In the genomic region with DNA sequence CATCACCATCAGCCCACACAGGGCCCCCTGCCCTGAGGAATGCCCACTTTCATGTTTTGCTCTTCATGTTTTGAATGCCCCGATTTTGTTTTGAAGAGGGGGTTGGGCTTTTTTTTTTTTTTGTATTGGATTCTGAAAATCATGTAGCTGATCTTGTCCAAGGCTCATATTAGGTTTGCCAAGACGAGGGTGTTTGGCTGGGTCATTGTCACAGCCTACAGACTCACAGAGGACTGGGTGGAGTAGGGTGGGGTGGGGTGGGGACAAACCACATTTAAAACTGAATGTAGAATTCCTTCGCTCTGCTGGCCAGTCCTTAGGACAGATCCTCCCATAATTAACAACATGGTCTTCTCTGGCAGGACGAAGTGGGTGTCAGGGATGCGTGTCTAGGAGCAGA, we compare ENCODE assay signal across 15 mouse cellular contexts. TPM values are rescaled to one million over a fixed set of nuclear protein-coding genes. Genes with fewer than 3 reads are reported as not detected.
DNase-seq lines count a peak whose midpoint lies in the region; ATAC-seq and TF ChIP-seq lines count a peak whose summit lies in the region.
"Had no signal": no experiment of that assay in that cellular context is flagged by ENCODE, and none has a peak within 500 bp of the region (broad histone marks: within the 10 kb centered on the region; RNA-seq: fewer than 3 reads in every experiment).

No protein-coding gene starts in this region.

- 62% methylated on average over 5 of the region's 5 CpGs for WGBS in heart, embryonic 10.5 days
- 56% methylated on average over 5 of the region's 5 CpGs for WGBS in lung, embryonic 16.5 days
- 52% methylated on average over 5 of the region's 5 CpGs for WGBS in lung, adult 2 months
- 36% methylated on average over 5 of the region's 5 CpGs for WGBS in embryonic facial prominence, embryonic 15.5 days

- ATAC-seq in lung, embryonic 16.5 days (ENCODE audit: low read depth), result 0 out of 2 replicates have a peak, but pooled peaks have one; percentile 17
- 0 out of 2 replicates have a peak, but pooled peaks have one; percentile 17 for ATAC-seq in embryonic facial prominence, embryonic 15.5 days (ENCODE audit: insufficient number of reproducible peaks, low FRiP score, low TSS enrichment, low read depth)
- ATAC-seq in megakaryocyte-erythroid progenitor cell, adult 5-6 weeks (replicated peaks; ENCODE audit: low FRiP score, low TSS enrichment, poor library complexity, severe bottlenecking), result peak; percentile 56; the same call in 1 of the 2 replicates
- ATAC-seq: intestine, embryonic 15.5 days had no signal

- intact Hi-C loops in heart, postnatal 14 days (cut with DNase I), result no loop called here

- TF ChIP-seq POLR2A in lung, adult 2 months (IDR thresholded peaks at IDR 0.05; ENCODE audit: borderline replicate concordance, extremely low read depth, low read depth, low read length), result no peak

- no peak for DNase-seq in heart, embryonic 10.5 days (ENCODE audit: low spot score)
- DNase-seq in heart, postnatal 14 days, result no peak
- no peak for DNase-seq in lung, adult 2 months
- no peak for DNase-seq in urinary bladder, postnatal 4 days (ENCODE audit: low spot score in 2 of 2)
- DNase-seq in spleen, postnatal 4 days (ENCODE audit: low spot score in 2 of 2), result no peak
- DNase-seq: adrenal gland, postnatal 25 days; B cell, adult 2 months; kidney, postnatal 10 days; lung, adult 18-20 months; right cerebral cortex, postnatal 25 days had no signal

- peak overlapping the region; percentile 62 for H3K27ac ChIP-seq in heart, embryonic 10.5 days
- H3K27ac ChIP-seq in lung, embryonic 16.5 days (ENCODE audit: low read length), result no peak overlapping the region
- no peak overlapping the region for H3K27ac ChIP-seq in embryonic facial prominence, embryonic 15.5 days (replicated peaks)
- H3K27ac ChIP-seq: intestine, embryonic 15.5 days had no signal

- no peaks in the 10 kb centered on the region for H3K36me3 ChIP-seq in heart, embryonic 10.5 days
- no peaks in the 10 kb centered on the region for H3K36me3 ChIP-seq in lung, embryonic 16.5 days (ENCODE audit: control insufficient read depth, insufficient read depth, low read length)
- no peaks in the 10 kb centered on the region for H3K36me3 ChIP-seq in embryonic facial prominence, embryonic 15.5 days
- H3K36me3 ChIP-seq: intestine, embryonic 15.5 days had no signal

- H3K27me3 ChIP-seq in heart, embryonic 10.5 days (ENCODE audit: insufficient read depth, poor library complexity, severe bottlenecking), result peaks cover 7% of the 10 kb centered on the region
- H3K27me3 ChIP-seq in lung, embryonic 16.5 days (ENCODE audit: control insufficient read depth, insufficient read depth, low read depth, low read length), result no peaks in the 10 kb centered on the region
- no peaks in the 10 kb centered on the region for H3K27me3 ChIP-seq in embryonic facial prominence, embryonic 15.5 days
- H3K27me3 ChIP-seq: intestine, embryonic 15.5 days had no signal

- peak overlapping the region; percentile 0; the same call in 1 of the 2 replicates for H3K4me2 ChIP-seq in lung, embryonic 16.5 days (ENCODE audit: low read depth, low read length)
- H3K4me2 ChIP-seq in embryonic facial prominence, embryonic 15.5 days (replicated peaks), result no peak overlapping the region

- no peak for TF ChIP-seq CTCF in lung, adult 2 months (IDR thresholded peaks at IDR 0.05; ENCODE audit: insufficient read depth, low read length)

- no peak overlapping the region for H3K4me3 ChIP-seq in heart, embryonic 10.5 days
- no peak overlapping the region for H3K4me3 ChIP-seq in lung, embryonic 16.5 days (ENCODE audit: low read length)
- no peak overlapping the region for H3K4me3 ChIP-seq in lung, adult 2 months (replicated peaks; ENCODE audit: extremely low read depth, low read depth, low read length)
- H3K4me3 ChIP-seq in embryonic facial prominence, embryonic 15.5 days (replicated peaks), result no peak overlapping the region
- H3K4me3 ChIP-seq: intestine, embryonic 15.5 days had no signal

- no peak overlapping the region for H3K9ac ChIP-seq in lung, embryonic 16.5 days (ENCODE audit: low read length)
- H3K9ac ChIP-seq in embryonic facial prominence, embryonic 15.5 days, result no peak overlapping the region
- H3K9ac ChIP-seq: intestine, embryonic 15.5 days had no signal

- H3K4me1 ChIP-seq in heart, embryonic 10.5 days, result peaks cover 18% of the 10 kb centered on the region
- peaks cover 3% of the 10 kb centered on the region; the same call in 1 of the 2 replicates for H3K4me1 ChIP-seq in lung, embryonic 16.5 days (replicated peaks; ENCODE audit: control insufficient read depth, insufficient read depth, low read length)
- H3K4me1 ChIP-seq in lung, adult 2 months (ENCODE audit: control insufficient read depth, insufficient read depth, low read length), result no peaks in the 10 kb centered on the region
- H3K4me1 ChIP-seq in embryonic facial prominence, embryonic 15.5 days, result peaks cover 23% of the 10 kb centered on the region
- H3K4me1 ChIP-seq: intestine, embryonic 15.5 days had no signal

- H3K9me3 ChIP-seq in heart, embryonic 10.5 days, result no peaks in the 10 kb centered on the region
- H3K9me3 ChIP-seq in lung, embryonic 16.5 days (ENCODE audit: control insufficient read depth, low read length), result no peaks in the 10 kb centered on the region
- no peaks in the 10 kb centered on the region for H3K9me3 ChIP-seq in embryonic facial prominence, embryonic 15.5 days (replicated peaks)
- H3K9me3 ChIP-seq: intestine, embryonic 15.5 days had no signal

RNA-seq across cellular contexts. Expression of gene Fam180a, which starts 27.5 kb away (rescaled TPM):
- 0.08 and 0.20 TPM in 2 replicates for polyA plus RNA-seq in heart, embryonic 10.5 days (2016; fragmentation: Nextera tagmentation; extraction: Ambion mirVana)
- total RNA-seq in heart, postnatal 14 days (2021), result 1 to 10 TPM; 1.5 to 2.2 TPM
- 1.6 and 2.3 TPM in 2 replicates for polyA plus RNA-seq in lung, embryonic 16.5 days (2015; fragmentation: Nextera tagmentation; extraction: Ambion mirVana)
- 0.59 and 1.5 TPM in 2 replicates for polyA plus RNA-seq in lung, adult 2 months (2012; rRNA removed)
- polyA plus RNA-seq in embryonic facial prominence, embryonic 15.5 days (2015; fragmentation: Nextera tagmentation; extraction: Ambion mirVana), result 1.6 and 2.9 TPM in 2 replicates
- total RNA-seq in megakaryocyte-erythroid progenitor cell, adult 5-6 weeks (2014; fragmentation: Nextera tagmentation), result not detected in 2 replicates
- total RNA-seq in megakaryocyte-erythroid progenitor cell, adult 5-6 weeks (2017), result not detected in 2 replicates
- total RNA-seq: MEL had no signal

RNA-seq across cellular contexts. Expression of gene Slc13a4, which starts 45.5 kb away (rescaled TPM):
- 2.9 and 3.3 TPM in 2 replicates for polyA plus RNA-seq in heart, embryonic 10.5 days (2016; fragmentation: Nextera tagmentation; extraction: Ambion mirVana)
- under 1 TPM; 0.17 to 0.33 TPM for total RNA-seq in heart, postnatal 14 days (2021)
- polyA plus RNA-seq in lung, embryonic 16.5 days (2015; fragmentation: Nextera tagmentation; extraction: Ambion mirVana), result 0.11 and 0.35 TPM in 2 replicates
- 4.0 and 5.7 TPM in 2 replicates for polyA plus RNA-seq in lung, adult 2 months (2012; rRNA removed)
- 0.21 and 0.47 TPM in 2 replicates for polyA plus RNA-seq in embryonic facial prominence, embryonic 15.5 days (2015; fragmentation: Nextera tagmentation; extraction: Ambion mirVana)
- total RNA-seq in megakaryocyte-erythroid progenitor cell, adult 5-6 weeks (2014; fragmentation: Nextera tagmentation), result not detected in 2 replicates
- not detected in 2 replicates for total RNA-seq in megakaryocyte-erythroid progenitor cell, adult 5-6 weeks (2017)
- total RNA-seq: MEL had no signal
